Mouse (Mus musculus) adrenal gland, postnatal 4 days (tissue): ENCODE measurements around the gene Ttn. TPM values are rescaled to one million over a fixed set of nuclear protein-coding genes. Genes with fewer than 3 reads are reported as not detected.

Experiments used
- DNase-seq, 2 experiments: peaks; one replicate each; pipeline ENCODE4 v3.0.0; 2021 to 2022; ENCODE audit warnings: low spot score in 2 of 2, mixed read lengths in 2 of 2
- total RNA-seq, 2 experiments: library from RNA; stranded (reverse); gene quantifications; 2 replicates each; pipeline ENCODE4 v1.2.3; 2021

Ttn gene
- total RNA-seq, 2 experiments from 2014 or later: 35.7 to 175 TPM

DNA sequence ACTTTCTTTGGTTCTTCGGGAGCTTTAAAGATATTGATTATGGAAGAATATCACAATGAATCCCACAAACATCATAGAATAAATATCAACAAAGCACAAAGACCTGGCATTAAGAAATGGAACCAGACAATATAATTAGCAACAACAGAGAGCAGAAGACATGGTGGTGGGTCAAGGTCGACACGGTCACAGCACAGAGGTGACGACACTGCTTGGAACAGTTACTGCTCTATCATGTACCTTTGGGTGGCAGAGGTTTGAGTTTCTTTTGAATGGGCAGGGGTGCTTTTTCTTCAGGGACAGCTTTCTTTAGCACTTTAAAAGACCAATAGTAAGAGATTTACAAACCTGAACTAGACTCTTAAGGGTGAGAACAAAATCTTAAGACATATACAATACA is 132.3 kb downstream of the Ttn start:
- DNase-seq: no peak

DNA sequence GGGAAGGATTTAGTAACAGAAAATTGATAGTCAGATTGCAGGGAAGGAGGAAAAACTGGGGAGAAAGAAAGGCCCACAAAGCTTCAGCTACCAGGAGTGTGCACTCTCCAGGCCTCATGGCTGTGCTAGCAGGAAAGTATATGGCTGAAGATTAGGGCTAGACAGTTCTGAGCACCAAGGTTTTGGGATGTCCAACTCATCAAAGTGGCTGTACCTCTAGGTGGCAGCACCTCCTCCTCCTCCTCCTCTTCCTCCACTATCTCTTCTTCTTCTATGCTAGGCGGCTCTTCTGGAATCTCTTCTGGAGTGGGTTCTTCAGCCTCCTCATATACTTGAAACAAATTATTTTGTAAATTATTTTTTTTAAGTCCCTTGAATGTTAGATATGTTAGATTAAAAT is 139.2 kb downstream of the Ttn start:
- DNase-seq: no peak

DNA sequence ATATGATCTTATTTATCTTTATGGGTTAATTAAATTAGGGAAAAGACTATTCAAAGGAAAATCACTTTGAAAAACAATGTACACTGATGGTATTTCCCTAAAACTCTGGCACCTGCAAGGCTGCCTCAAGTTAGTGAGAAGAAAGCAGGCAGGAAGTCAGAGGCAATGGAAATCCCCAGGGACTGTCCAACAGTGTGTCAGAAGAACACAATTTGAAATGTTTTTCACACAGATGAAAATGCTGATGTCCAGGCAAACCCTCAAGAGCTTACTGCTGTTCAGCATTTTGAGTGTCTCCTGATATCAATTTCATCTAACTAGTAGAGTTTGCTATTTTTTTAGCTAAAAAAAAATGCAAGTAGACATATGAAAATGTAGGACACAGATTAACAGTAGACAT is 161.9 kb downstream of the Ttn start:
- no peak for DNase-seq

DNA sequence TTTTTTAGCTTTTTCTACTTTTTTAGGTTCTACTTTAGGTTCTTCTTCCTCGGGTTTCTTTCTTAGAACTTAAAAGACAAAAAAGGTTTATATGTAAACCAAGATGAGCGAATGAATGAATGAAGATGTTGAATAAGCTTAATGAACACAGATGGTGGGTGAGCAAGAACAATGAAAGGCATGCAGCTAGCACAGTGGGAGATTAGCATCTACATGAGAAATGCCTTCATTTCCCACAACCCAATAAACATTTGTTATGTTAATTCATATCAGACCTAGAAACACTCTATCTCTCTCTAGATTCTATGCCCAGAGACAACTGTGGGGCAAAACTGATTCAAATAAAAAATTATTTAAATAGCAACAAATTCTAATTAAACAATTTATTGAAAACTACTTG is 164.6 kb downstream of the Ttn start:
- DNase-seq: no peak

DNA sequence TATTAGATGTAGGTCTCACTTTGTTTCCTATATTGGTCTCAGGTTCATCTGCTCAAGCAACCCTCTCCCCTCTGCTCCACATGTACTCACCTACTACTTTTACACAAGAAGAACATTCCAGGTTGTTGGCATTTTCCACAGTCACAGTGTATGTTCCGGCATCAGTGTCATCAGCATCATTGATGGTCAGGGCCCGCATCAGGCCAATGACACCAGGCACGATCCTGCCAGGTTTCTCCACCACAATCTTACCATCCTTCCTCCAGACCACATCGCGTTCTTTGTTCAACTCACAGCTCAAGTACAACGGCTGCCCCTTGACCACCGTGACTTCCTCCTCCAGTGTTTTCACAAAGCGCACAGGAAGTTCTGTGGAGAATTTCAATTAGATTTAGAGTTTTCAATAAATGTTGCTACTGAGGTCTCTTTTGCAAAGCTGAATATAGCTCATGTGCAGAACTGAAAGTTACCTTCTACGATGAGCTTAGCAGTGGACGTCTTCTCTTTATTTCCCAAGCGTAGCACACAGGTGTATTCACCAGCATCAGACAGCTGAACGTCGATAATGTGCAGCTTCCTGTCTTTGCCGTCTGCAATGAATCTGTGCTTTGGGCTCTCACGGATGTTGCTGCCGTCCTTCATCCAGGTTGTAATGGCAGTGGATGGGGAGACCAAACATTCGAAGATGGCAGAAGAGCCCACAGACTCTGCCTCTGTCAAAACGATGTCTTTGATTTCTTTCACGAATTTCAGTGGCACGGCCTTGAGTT is 168.1 kb downstream of the Ttn start:
- DNase-seq: no peak

DNA sequence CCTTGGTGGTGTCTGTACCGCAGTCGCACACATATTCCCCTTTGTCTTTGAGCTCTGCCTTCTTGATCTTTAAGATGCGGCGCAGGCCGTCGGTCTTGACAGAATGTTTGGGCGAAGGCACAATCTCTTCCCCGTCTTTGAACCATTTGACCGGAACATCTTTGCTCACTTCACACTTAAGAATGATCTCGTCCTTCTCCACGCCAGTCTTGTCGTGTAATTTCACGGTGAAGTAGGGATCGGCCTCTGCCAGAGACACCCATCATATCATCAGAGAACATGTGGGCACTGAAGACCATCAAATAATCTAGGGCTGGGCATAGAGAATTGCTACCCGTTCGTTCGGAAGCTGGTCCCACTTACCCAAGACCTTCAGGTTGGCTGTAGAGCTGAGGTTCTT is 171.2 kb downstream of the Ttn start:
- no peak for DNase-seq

DNA sequence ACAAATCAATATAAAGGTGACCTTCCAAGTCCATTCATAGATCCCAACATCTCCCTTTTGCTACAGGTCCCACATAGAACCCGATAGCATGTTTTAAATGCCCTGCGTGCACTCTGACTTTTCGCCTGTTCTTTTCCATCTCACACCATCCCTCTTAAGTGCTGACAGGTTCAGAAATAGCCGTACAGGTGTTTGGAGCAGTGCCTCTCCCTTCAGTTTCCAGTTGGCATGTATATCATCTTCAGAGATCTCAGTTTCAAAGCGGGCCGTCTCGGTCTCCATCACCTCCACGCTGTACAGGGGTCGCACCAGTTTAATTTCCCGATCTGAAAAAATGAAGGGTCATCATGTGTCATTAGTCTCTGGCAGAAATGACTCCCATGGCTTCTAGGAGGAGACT is 174.0 kb downstream of the Ttn start:
- no peak for DNase-seq

DNA sequence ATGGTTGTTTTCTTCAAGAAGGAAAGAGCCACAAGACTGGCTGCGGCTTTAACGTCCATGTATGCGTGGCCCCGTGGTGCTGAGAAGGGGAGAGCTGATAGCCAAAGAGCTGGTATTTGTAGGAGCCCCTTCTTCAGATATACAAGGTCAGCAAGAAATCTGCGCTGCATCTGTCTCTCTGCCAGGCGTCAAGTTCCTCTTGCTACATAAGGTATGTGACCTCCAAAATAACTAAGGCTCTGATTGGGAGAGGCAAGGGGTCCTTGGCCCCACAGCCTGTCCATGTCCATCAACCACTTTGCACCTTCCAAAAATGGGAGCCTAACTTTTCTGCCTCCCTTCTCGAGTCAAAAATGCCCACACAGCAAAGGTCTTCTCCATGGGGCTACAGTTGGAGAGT is 175.1 kb downstream of the Ttn start:
- no peak for DNase-seq

DNA sequence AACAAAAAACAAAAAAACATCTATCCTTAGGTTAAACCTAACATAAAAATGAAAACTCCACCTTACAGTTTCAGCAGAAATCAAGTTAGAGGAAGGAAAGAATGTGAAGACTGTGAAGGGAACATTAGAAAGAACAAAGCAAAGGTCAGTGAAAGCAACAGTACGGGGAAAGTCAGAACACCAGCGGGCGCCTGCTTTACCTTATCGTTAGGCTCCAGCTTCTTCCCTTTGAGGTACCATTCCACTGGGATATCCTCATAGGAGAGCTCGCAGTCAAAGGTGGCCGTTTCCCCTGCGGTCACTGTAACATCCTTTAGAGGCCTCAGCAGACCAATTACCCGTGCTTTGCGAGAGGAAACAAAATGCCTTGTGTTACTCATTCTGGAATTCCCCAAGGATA is 175.5 kb downstream of the Ttn start:
- DNase-seq: no peak

DNA sequence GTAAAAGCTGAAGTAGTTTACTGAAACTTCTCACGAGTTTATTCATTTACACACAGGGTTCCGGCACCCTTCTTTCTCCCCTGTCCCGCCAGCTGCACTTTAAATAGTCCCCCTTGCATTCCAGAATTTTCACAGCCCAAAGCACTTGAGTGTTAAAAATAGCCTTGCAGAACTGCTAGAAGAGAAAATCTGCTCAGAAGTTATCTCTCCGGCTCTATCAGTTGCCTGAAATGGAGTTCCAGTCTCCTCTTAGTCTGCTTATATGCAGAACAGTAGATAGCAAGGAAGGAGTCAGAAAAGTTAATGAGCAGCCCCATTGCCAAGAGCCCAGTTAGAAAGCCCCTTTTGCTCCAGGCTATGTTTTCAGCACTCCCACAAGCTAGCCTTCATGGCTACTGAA is 176.0 kb downstream of the Ttn start:
- no peak for DNase-seq

DNA sequence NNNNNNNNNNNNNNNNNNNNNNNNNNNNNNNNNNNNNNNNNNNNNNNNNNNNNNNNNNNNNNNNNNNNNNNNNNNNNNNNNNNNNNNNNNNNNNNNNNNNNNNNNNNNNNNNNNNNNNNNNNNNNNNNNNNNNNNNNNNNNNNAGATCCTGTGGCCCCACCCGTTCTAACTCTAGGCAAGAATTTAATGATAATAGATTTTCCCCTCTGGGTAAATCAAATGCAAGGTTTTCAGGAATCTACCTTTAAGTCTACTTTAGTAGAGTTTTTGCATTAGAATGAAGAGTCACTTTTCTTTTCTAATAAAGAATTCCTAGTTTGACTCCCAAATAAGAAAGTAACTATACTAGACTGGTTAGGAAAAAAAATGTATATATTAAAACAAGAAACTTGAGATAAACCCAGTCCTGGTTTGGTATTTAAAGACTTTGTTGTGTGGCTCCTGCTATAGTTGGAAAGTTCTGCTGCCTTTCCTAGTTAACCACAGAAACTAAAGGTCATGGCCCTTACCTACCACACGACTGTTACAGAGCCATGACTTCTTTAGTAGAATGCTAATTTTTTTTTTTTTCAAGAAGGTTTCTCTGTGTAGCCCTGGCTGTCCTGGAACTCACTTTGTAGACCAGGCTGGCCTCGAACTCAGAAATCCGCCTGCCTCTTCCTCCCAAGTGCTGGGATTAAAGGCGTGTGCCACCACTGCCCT is 177.0 kb downstream of the Ttn start:
- DNase-seq: no peak

DNA sequence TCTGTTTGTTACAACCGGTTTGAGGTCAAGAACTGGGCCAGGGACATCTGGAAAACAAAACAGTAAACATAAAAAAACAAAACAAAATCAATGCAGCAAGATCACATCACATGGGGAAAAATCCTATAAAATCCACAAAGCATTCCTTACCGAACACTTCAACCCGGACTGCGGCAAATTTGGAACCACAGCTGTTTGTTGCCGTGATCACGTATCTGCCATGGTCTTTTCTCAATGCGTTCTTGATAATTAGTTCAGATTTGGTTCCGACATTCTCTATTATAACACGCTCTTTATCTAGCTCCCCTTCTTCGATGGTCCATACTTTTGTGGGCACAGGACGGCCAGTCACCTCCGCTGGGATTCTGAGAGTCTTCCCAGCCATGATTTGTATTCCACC is 198.2 kb downstream of the Ttn start:
- DNase-seq: no peak

DNA sequence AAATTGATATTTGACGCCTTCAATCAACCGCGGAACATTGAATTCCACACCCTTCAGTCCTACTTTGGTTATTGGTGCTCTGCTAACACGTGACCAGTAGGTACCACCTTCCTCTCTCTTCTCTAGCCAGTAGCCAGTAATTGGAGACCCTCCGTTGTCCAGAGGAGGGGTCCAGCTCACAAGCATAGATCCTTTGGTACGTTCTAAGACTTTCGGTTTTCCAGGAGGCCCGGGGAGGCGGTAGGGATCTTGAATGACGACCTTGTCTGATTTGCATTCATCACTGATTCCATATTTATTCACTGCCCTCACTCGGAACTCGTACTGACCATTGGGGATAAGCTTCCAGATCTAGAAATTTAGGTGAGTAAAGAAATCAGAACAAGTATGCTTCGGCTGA is 201.6 kb downstream of the Ttn start:
- no peak for DNase-seq

DNA sequence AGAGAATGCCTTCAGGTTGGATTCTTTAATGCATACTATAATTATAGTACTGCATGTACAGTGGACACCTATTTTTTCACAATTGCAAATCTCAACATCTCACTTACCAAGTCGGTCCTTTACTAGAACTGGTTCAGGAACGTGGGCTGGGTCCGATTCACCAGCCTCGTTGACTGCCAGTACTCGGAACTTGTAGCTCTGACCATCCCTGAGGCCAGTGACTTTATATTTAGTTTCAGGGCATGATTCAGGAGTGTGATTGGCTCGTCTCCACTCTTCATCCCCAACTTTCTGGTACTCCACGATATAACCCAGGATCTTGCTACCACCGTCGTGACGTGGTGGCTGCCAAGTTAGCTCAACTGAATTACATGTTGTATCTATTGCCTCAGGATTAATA is 212.5 kb downstream of the Ttn start:
- no peak for DNase-seq

DNA sequence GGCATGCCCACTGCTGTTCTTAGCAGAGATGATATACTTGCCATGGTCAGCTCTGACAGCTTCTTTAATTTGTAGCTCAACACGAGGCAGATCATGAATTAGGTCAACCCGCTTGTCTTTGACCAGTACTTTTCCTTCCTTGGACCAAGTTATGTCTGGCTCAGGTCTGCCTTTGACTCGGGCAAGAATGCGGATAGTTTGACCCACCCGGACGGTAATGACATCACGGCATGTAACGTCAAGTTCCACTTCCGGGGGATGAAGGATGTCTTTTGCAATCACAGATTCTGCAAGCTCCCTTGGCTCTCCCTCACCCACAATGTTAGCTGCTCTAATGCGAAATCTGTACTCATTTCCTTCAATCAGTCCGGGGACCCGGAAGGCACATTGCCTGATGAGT is 215.1 kb downstream of the Ttn start:
- DNase-seq: no peak

DNA sequence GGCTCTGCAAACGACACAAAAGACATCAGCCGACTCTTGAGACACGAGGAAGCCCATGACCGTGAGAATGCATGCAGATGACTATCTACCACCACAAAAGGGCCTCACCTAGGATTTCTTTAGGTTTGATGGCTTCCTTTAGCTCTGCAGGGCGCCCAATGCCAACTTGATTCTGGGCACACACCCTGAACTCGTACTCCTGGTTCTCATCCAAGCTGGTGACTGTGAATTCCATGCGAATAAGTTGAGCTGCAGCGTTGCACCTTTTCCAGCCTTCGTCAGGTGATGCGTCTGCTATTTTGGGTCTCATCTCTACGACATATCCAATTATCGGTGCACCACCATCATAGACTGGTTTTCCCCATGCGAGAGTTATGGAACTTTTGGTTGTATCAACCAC is 217.8 kb downstream of the Ttn start:
- no peak for DNase-seq

DNA sequence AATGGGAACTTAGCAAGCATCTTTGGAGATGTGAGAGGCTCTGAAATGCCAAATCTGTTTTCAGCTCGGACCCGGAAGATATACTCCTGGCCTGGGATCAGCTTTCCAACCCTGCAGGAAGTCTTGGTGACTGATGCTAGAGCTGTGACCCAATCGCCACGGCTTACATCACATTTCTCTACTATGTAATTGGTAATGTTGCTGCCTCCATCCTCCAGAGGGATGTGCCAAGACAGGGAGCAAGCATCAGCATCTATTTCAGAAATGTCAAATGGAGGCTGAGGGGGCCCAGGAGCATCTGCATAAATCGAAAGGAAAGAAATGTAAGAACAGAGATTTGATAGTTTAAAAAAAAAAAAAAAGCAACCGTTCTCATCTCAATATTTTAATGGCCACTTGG is 220.2 kb downstream of the Ttn start:
- no peak for DNase-seq

DNA sequence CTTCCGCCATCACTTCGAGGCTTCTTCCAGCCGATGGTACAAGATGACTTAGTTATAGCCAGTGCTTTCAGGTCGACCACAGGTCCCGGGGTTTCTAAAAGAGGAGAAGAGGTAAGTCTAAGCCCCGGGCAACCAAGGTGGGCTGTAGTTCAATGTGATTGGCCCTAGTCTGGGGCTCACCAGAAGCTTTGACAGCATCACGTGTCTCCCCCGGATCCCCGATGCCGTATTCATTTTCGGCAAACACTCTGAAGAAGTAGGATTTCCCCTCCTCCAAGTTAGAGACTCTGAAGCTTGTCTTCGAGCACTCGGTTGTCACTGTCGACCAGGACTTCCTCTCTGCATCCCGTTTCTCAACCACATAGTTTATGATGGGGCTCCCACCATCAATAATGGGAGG is 225.9 kb downstream of the Ttn start:
- no peak for DNase-seq

DNA sequence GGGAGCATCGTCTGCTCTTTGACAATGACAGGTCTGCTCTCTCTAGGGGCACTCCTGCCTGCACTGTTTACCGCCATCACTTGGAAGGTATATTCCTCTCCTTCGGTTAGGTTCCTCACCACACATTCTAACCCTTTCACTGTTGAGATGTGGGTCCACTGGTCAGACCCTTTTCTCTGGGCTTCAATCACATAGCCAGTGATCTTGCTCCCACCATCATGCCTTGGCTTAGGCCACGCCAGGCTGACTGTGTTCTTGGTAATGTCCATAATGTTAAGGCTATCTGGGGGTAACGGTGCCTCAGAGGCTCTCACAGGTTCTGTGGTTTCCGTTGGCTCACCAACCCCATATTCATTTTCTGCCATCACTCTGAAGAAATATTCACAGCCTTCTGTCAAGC is 230.4 kb downstream of the Ttn start:
- no peak for DNase-seq

DNA sequence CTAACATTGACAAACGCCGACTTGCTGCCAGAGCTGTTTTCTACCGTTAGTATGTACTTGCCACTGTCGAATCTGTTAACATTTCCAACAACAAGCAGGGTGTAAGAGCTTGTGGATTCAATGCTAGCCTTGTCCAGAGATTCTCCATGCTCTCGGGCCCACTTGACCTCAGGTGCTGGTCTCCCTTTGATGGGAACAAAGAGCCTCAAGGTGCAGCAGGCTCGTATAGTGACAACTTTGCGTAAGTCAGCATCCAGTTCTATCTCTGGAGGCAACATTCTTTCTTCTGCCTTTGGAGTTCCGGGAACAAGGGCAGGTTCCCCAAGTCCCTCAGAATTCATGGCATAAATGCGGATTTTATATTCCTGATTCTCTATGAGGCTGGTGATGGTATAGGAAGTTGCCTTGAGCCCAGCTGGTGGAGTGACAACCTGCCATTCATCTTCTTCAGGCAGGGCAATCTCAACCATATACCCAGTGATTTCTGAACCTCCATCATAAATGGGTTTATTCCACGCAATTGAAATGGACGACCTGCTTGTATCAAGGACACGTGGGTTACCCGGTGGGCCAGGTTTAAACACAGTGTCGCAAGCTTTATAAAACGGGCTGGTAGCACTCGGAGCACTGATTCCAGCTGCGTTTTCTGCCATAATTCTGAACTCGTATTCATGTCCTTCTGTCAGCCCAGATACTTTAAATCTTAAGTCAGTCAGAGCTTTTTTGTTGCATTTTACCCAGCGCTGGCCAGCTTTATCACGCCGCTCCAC is 232.8 kb downstream of the Ttn start:
- DNase-seq: no peak

DNA sequence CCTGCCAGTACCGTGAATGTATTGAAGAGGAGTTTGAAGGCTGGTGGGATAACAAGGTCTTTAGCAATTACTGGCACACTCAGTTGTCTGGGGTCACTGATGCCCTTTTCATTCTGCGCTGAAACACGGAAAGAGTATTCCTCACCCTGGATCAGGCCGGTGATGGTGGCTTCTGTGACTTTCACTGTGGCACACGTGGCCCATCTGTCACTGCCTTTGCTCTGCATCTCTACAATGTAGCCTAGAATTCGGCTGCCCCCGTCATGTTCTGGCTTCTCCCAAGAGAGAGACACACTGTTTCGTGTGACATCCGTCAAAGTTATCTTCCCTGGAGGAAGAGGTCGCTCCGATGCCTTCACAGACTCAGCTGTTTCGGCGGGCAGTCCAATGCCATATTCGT is 233.7 kb downstream of the Ttn start:
- DNase-seq: no peak

DNA sequence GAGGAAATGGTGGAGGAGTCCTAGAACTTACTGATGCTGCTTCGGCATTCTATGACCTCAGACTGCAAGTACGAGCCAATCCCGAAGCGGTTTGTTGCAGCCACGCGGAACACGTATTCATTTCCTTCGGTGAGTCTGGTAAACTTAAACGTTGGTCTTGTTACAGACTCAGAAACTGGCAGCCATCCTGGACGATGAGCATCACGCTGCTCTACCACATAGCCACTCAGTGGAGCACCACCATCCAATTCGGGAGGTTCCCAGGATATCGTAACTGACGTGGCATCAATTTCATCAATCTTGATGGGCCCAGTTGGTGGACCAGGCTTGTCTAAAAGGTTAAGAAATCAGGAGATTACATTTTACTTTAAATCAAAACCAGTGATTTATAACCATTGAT is 262.7 kb downstream of the Ttn start:
- DNase-seq: no peak
